Mouse (Mus musculus): ENCODE measurements around the gene Gm4131.

GRCm38 (mm10) chr14:62442971-62443370 is 123.8 kb downstream of the Gm4131 start:
- TF ChIP-seq EP300 (IDR thresholded peaks at IDR 0.05; ENCODE audit: low read depth) (no peak), CTCF (IDR thresholded peaks at IDR 0.05; ENCODE audit: low read depth) (no peak)

Measured in liver, postnatal 0 days (tissue).